Mouse (Mus musculus) adipocyte (in vitro differentiated cells): ENCODE measurements around the gene Hectd3.
A peak's percentile ranks its signal among the peaks of the same experiment; 100 is the strongest.

Source experiments
- DNase-seq: peaks from one replicate; pipeline ENCODE4 v3.0.0-alpha.2; 2016; ENCODE audit warnings: low spot score

Hectd3 gene

DNA sequence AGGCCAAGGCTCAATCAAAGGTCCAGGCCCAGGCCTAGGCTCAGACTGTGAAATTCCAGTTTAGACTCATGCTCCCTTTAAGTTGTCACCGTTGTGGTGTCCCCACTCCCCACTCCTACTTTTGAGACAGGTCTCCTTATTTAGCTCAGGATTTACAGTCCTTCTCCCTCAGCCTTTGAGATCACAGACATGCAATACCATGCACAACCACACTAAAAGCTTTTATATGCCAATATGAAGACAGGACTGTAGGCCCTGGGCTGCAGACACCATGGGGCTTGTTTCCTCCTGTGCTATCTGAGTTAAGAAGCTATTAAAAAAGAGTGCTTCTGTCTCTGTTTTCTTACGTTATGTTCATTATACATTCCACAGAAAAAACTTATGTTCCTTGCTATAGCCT, 22.6 kb downstream of the Hectd3 start:
- DNase-seq = no peak

- DNase-seq = no peak
These were observed 23.2 kb downstream of the Hectd3 start for GRCm38 (mm10) chr4:117018327-117018726.

DNA sequence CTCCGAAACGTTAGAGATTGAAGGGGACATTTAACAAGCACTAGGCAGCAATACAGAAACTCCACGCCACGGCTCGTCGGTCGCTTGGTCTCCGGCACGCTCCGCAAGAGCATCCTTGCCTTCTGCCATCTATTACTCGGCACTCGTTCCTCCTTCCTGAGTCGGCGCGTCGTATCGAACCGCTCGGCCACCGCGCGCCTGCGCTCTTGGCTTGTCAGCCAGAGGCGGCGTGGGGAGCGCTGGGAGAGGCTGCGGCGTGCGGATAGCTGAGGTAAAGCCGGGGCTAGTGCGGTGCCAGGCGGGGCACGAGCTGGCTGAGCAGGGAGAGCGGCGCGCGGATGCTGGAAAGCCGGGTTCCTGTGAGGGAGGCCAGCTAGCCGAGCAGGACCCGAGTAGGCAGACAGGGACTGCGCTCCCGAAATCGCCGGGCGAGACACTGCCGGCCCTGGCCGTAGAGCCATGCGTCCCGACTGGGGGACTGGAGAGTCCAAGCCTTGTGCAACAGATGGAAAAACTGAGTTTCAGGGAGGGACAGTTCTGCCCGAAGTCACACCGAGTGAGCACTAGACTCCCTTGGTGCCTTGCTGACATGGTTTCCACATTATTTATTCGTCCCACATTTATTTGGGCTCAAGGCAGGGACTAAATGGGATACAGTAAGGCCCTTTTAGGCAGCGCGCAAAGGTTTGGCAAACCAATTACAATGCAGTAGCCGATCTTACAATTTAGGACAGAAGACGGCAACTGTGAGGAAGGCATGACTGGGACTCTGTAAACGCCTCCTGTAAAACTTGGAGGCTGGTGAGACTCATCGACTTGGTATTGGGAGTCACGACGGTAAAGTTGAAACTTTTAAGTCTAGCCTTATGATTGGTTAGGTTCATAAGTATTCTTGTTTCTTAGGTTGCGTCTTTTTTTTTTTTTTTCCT, 24.4 kb downstream of the Hectd3 start, which contains the start of gene Eif2b3:
TSS of gene Eif2b3 (plus strand) at position 197 of the 929 bp plus-strand sequence.
- DNase-seq = peak; percentile 87

DNA sequence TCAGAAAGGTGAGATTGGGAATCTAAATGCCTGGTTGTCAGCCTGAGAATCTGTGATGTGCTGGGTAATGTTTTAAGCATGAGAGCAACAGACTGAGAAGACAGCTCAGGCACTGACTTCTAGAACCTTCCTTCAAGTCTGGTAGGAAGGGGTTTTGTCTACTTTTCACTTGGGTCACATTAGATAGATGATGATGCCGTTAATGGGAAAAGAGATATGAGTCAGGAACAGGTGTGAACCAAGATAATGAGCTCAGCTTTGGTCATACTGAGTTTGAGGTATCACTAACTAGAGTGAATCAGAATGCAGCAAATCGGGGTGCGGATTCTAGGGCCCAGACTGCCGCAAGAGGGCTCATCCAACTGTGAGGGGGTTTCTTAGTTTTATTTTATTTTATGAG, 28.4 kb downstream of the Hectd3 start:
- no peak for DNase-seq

DNA sequence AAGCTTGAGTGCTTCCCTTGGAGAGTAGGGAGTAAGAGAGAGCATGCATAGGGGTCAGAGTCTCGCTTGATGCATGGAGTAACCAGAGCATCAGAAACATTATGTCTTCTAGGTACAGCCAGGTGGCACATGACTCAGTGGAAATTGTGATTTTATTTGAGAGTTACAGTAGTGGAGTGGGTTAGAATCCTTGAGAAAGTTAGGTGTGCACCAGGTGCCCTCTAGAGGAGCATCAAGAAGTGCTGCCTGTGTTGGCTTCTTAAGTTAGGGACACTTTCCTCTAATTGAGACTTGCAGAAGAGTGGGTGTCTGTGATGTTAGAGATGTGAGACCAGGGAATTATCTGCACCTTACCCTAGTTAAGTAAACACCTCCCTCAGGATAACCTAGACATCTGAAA, 36.0 kb downstream of the Hectd3 start:
- no peak for DNase-seq

- DNase-seq = peak; percentile 44
These were observed 45.0 kb downstream of the Hectd3 start for GRCm38 (mm10) chr4:117039925-117040687.

DNA sequence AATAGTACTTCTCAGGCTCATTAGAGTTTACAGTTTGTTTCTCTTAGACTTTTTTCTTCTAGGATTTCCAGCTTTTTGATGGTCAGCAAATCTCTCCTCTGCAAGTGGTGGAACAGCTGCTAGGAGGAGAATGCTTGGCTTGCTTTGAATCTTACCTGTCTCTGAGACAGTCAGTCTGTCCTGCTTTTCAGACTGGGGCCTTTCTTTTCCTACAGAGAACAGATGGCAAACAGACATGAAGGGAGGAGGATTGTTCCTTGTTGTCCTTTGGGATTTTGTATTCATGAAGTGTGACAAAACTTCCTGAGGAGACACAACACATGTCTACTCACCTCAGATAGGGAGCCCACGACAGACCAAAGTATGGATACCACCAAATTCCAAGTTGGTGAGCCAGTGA, 45.7 kb downstream of the Hectd3 start:
- DNase-seq = no peak

- DNase-seq = peak; percentile 95
These were observed 46.2 kb downstream of the Hectd3 start for GRCm38 (mm10) chr4:117041283-117041721.

- DNase-seq = peak; percentile 86
These were observed 53.7 kb downstream of the Hectd3 start for GRCm38 (mm10) chr4:117048836-117049235.

- DNase-seq = no peak
These were observed 54.4 kb downstream of the Hectd3 start for GRCm38 (mm10) chr4:117049485-117049884.

- peak; percentile 48 for DNase-seq
These were observed 57.5 kb downstream of the Hectd3 start for GRCm38 (mm10) chr4:117052626-117053025.

- DNase-seq = no peak
These were observed 58.8 kb downstream of the Hectd3 start for GRCm38 (mm10) chr4:117053956-117054355.
